Mouse (Mus musculus): ENCODE measurements around the gene Ifitm7. TPM values are rescaled to one million over a fixed set of nuclear protein-coding genes. Genes with fewer than 3 reads are reported as not detected.

The Ifitm7 gene
- total and polyA plus RNA-seq, 3 experiments, result not detected

DNA sequence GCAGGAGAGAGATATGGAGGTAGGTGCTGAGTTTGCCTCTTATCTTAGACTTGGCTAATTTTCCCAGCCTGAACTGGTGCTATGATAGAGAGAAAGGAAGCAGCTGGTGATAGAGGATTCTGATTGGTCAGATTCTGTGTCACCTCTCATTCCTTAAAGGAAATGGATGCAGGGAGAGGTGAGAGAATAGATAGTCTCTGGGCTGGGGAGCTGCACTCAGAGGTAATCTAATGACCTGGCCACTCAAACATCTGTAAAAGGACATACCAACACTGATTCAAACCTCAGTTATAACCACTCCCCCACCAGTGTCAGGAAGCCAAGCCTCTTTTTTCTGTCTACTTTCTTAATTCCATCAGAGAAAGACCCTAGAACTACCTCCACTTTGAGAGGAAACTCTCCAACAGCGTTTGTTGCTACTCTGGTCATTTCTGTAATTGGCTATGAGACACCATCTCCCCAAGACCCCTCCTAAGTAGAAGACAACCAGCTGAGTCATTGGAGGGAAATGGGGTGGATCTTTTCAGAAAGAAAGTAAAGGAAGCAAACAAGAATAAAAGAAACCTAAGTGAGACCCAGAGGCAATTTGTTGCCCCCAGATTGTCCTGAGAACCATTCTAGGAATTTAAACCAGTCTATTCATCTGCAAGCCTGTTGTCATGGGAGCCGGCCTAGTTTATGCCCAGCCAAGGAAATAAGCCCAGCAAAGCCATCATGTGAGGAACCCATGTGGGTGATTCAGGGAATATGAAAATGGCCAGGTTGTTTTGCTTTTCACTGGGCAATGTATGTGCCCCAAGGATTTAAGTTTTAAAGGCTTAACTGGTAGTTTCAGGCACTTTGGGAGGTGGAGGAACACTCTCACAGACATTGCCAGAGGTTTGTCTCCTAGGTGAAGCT is 38.7 kb upstream of the Ifitm7 start:
- H3K27me3 ChIP-seq (ENCODE audit: control insufficient read depth, insufficient read depth, low read length), result no peaks in the 10 kb centered on the region
- 67% methylated on average over 2 of the region's 2 CpGs for WGBS
- no peak for DNase-seq
- no peak overlapping the region for H3K4me3 ChIP-seq
- H3K36me3 ChIP-seq (ENCODE audit: control insufficient read depth, insufficient read depth, low read length), result no peaks in the 10 kb centered on the region
- H3K27ac ChIP-seq, result no peak overlapping the region
- no peaks in the 10 kb centered on the region for H3K79me2 ChIP-seq (replicated peaks; ENCODE audit: control insufficient read depth, insufficient read depth, low read length)
- no peaks in the 10 kb centered on the region for H3K4me1 ChIP-seq (ENCODE audit: control insufficient read depth, insufficient read depth, low read length)
- intact Hi-C loops (cut with DNase I), result no loop called here
- no peak overlapping the region for H3K9ac ChIP-seq (ENCODE audit: low read depth, low read length)
- TF ChIP-seq EP300 (IDR thresholded peaks at IDR 0.05; ENCODE audit: insufficient read depth, low read depth, low read length) (no peak), POLR2A (IDR thresholded peaks at IDR 0.05; ENCODE audit: insufficient read depth, low read depth, low read length) (no peak), CTCF (IDR thresholded peaks at IDR 0.05) (no peak)

DNA sequence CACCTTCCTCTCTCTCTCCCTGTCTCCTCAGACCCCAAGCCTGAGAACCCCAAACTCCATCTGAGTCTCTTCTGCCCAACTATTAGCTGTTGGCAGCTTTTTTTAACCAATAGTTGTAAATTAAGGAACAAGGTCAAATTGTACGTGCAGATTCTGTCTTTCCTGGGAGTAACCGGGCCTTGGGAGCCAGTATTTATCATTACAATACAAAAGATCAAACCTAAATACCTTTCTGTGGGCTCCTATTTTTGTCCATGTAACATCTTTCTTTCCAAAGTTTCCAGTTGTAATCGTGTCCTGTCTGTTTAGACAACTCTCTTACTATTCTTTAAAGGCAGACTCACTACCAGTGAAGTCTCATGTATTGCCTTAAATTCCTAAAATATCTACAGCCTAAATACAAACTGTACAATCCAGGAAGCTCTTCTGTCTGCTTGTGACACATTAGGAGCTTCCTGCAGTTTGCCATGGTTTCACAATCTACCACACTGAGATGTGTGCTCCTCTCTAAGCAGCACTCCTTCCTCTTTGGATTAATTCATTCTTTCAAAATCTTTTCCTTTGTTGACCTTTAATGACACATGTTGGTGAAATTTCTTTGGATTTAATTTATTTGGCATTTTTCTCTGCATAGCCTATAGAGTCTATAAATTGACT is 34.6 kb upstream of the Ifitm7 start:
- DNase-seq, result no peak
- intact Hi-C loops (cut with DNase I), result no loop called here
- 61% methylated on average over 3 of the region's 3 CpGs for WGBS
- Histone ChIP-seq H3K4me3 (no peak overlapping the region), H3K79me2 (replicated peaks; ENCODE audit: control insufficient read depth, insufficient read depth, low read length) (no peaks in the 10 kb centered on the region), H3K27ac (no peak overlapping the region), H3K4me1 (ENCODE audit: control insufficient read depth, insufficient read depth, low read length) (no peaks in the 10 kb centered on the region), H3K36me3 (ENCODE audit: control insufficient read depth, insufficient read depth, low read length) (no peaks in the 10 kb centered on the region), H3K9ac (ENCODE audit: low read depth, low read length) (no peak overlapping the region), H3K27me3 (ENCODE audit: control insufficient read depth, insufficient read depth, low read length) (no peaks in the 10 kb centered on the region)
- TF ChIP-seq EP300 (IDR thresholded peaks at IDR 0.05; ENCODE audit: insufficient read depth, low read depth, low read length) (no peak), POLR2A (IDR thresholded peaks at IDR 0.05; ENCODE audit: insufficient read depth, low read depth, low read length) (no peak), CTCF (IDR thresholded peaks at IDR 0.05) (no peak)

DNA sequence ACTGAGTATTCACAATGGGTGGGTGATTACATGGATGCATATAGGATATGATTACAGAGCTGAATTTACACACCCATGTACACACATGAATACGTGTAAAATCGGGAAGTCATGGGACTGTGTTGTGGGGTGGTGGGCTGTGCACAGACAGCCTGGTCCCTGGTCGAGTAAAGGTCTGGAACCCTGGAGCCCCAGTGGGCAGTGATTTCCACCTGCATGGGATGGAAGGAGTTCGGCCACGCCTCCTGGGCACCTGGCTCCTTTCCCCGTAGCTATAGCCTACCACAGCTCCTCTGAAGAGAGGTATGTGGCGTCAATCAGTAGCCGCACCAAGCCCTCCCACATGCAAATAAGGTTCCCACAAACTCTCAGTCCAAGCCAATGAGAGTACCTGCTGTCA is 30.6 kb upstream of the Ifitm7 start:
- no peak for TF ChIP-seq POLR2A (IDR thresholded peaks at IDR 0.05; ENCODE audit: insufficient read depth, low read depth, low read length)
- TF ChIP-seq CTCF (IDR thresholded peaks at IDR 0.05), result no peak
- TF ChIP-seq EP300 (IDR thresholded peaks at IDR 0.05; ENCODE audit: insufficient read depth, low read depth, low read length), result no peak
- DNase-seq, result no peak
- 84% methylated on average over 8 of the region's 8 CpGs for WGBS
- no peak overlapping the region for H3K4me3 ChIP-seq
- H3K36me3 ChIP-seq (ENCODE audit: control insufficient read depth, insufficient read depth, low read length), result no peaks in the 10 kb centered on the region
- H3K27ac ChIP-seq, result no peak overlapping the region
- intact Hi-C loops (cut with DNase I), result no loop called here
- no peaks in the 10 kb centered on the region for H3K79me2 ChIP-seq (replicated peaks; ENCODE audit: control insufficient read depth, insufficient read depth, low read length)
- no peak overlapping the region for H3K9ac ChIP-seq (ENCODE audit: low read depth, low read length)
- no peaks in the 10 kb centered on the region for H3K27me3 ChIP-seq (ENCODE audit: control insufficient read depth, insufficient read depth, low read length)
- H3K4me1 ChIP-seq (ENCODE audit: control insufficient read depth, insufficient read depth, low read length), result no peaks in the 10 kb centered on the region

DNA sequence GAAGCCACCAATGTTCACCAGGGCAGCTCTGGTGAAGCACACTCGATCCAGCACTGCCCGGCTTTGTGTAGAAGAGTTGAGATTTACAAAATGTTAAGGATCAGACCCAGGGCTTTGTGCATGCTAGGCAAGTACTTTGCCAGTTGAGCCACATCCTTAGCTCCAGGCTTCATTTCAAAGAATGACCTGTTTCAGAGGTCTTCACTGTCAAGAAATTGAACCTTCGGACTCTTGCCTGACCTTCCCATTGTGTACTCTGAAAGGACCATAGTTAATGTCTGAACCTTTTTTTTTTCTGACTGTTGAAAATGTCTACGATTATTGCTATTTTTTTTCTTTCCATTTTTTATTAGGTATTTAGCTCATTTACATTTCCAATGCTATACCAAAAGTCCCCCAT is 23.3 kb upstream of the Ifitm7 start:
- no peaks in the 10 kb centered on the region for H3K4me1 ChIP-seq (ENCODE audit: control insufficient read depth, insufficient read depth, low read length)
- no peaks in the 10 kb centered on the region for H3K36me3 ChIP-seq (ENCODE audit: control insufficient read depth, insufficient read depth, low read length)
- H3K79me2 ChIP-seq (replicated peaks; ENCODE audit: control insufficient read depth, insufficient read depth, low read length), result no peaks in the 10 kb centered on the region
- H3K27ac ChIP-seq, result no peak overlapping the region
- WGBS, result 87% methylated on average over 4 of the region's 4 CpGs
- intact Hi-C loops (cut with DNase I), result no loop called here
- no peak overlapping the region for H3K9ac ChIP-seq (ENCODE audit: low read depth, low read length)
- no peak for TF ChIP-seq EP300 (IDR thresholded peaks at IDR 0.05; ENCODE audit: insufficient read depth, low read depth, low read length)
- TF ChIP-seq CTCF (IDR thresholded peaks at IDR 0.05), result no peak
- TF ChIP-seq POLR2A (IDR thresholded peaks at IDR 0.05; ENCODE audit: insufficient read depth, low read depth, low read length), result no peak
- H3K4me3 ChIP-seq, result no peak overlapping the region
- H3K27me3 ChIP-seq (ENCODE audit: control insufficient read depth, insufficient read depth, low read length), result peaks cover 1% of the 10 kb centered on the region; the same call in 1 of the 2 replicates
- no peak for DNase-seq

DNA sequence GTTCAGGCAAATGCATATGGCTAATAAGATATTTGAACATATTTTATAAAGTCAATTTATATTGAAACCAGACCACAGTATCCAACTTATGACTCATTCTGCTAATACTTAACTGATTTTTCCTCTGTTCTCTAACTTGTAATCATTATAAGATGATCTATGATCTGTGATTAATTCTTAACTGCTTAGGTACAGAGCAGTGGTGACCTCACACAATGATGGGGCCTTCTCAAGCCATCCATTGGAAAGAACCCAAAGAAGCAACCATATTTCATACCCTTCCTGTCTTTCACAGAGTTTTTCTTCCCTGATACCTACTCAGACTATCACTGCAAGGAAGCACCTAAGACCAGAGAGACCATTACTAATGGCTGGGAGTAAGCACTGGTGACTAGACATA is 22.0 kb upstream of the Ifitm7 start:
- intact Hi-C loops (cut with DNase I), result no loop called here
- no peak for DNase-seq
- Histone ChIP-seq H3K4me3 (no peak overlapping the region), H3K9ac (ENCODE audit: low read depth, low read length) (no peak overlapping the region), H3K27ac (no peak overlapping the region), H3K36me3 (ENCODE audit: control insufficient read depth, insufficient read depth, low read length) (no peaks in the 10 kb centered on the region), H3K27me3 (ENCODE audit: control insufficient read depth, insufficient read depth, low read length) (peaks cover 1% of the 10 kb centered on the region; the same call in 1 of the 2 replicates), H3K4me1 (ENCODE audit: control insufficient read depth, insufficient read depth, low read length) (no peaks in the 10 kb centered on the region), H3K79me2 (replicated peaks; ENCODE audit: control insufficient read depth, insufficient read depth, low read length) (no peaks in the 10 kb centered on the region)
- TF ChIP-seq POLR2A (IDR thresholded peaks at IDR 0.05; ENCODE audit: insufficient read depth, low read depth, low read length) (no peak), EP300 (IDR thresholded peaks at IDR 0.05; ENCODE audit: insufficient read depth, low read depth, low read length) (no peak), CTCF (IDR thresholded peaks at IDR 0.05) (no peak)

DNA sequence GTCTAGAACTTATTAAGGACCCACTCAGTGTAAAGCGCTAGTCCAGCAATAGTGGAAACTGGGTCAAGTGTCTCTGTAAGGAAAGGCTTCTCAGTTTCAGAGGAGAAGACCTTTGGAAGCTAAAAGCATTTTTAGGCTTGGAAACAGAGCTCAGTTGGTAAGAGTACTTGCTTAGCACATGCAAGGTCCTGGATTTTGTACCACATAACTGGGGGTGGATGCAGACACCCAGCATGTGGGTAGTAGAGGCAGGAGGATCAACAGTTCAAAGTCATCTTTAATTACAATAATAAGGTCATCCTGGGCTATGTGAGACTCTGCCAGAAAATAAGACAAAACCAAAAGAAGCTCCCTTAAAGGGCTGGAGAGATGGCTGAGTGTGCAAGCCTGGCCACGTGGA is 21.4 kb upstream of the Ifitm7 start:
- intact Hi-C loops (cut with DNase I), result no loop called here

More for the DNA sequence above, 21.4 kb upstream of the Ifitm7 start:
- H3K79me2 ChIP-seq (replicated peaks; ENCODE audit: control insufficient read depth, insufficient read depth, low read length), result no peaks in the 10 kb centered on the region
- H3K4me1 ChIP-seq (ENCODE audit: control insufficient read depth, insufficient read depth, low read length), result no peaks in the 10 kb centered on the region
- no peak overlapping the region for H3K27ac ChIP-seq
- no peak for TF ChIP-seq POLR2A (IDR thresholded peaks at IDR 0.05; ENCODE audit: insufficient read depth, low read depth, low read length)
- no peak for TF ChIP-seq EP300 (IDR thresholded peaks at IDR 0.05; ENCODE audit: insufficient read depth, low read depth, low read length)
- no peak for TF ChIP-seq CTCF (IDR thresholded peaks at IDR 0.05)
- H3K27me3 ChIP-seq (ENCODE audit: control insufficient read depth, insufficient read depth, low read length), result peaks cover 1% of the 10 kb centered on the region; the same call in 1 of the 2 replicates
- WGBS, result 57% methylated on average over 2 of the region's 2 CpGs
- DNase-seq, result no peak
- H3K36me3 ChIP-seq (ENCODE audit: control insufficient read depth, insufficient read depth, low read length), result no peaks in the 10 kb centered on the region
- H3K4me3 ChIP-seq, result no peak overlapping the region
- H3K9ac ChIP-seq (ENCODE audit: low read depth, low read length), result no peak overlapping the region
